Mouse (Mus musculus): Measurements from ENCODE around the gene Ppdpf. TPM values are rescaled to one million over a fixed set of nuclear protein-coding genes. Genes with fewer than 3 reads are reported as not detected.

The Ppdpf gene
- polyA plus RNA-seq, 1 experiment from 2014 or later: 607 TPM

DNA sequence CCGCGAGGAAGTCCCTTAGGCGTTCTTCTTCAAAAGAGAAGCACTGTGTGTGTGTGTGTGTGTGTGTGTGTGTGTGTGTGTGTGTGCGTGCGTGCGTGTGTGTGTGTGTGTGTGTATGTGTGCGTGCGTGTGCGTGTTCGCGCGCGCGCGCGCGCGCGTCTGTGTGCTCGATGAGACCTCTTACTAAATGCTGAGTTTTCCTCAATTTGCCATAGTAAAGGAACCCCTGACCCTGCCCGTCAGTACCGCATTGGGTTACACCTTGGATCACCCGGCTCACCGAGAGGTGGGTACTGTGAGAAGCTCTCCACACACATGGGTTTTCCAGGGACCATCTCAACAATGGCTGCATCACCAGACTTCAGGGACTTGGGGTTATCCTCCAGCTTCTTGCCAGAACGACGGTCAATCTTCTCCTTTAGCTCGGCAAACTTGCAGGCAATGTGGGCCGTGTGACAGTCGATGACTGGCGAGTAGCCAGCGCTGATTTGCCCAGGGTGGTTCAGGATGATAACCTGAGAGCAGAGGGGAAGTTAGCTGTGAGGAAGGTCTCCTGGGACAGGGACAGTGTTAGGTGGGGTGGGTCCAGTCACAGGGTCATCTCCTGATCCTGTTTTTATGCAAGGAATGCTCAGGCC, 38.6 kb upstream of the Ppdpf start:
- 12% methylated on average over 31 of the region's 31 CpGs for whole genome bisulfite sequencing
- Histone ChIP-seq H3K4me2 (ENCODE audit: low read length) (peak overlapping the region; percentile 81), H3K27me3 (replicated peaks; ENCODE audit: control insufficient read depth, insufficient read depth, low read length) (peaks cover 7% of the 10 kb centered on the region; the same call in 1 of the 2 replicates), H3K9ac (ENCODE audit: low read length) (peak overlapping the region; percentile 58), H3K4me1 (ENCODE audit: control insufficient read depth, insufficient read depth, low read length) (no peaks in the 10 kb centered on the region), H3K27ac (ENCODE audit: low read depth, low read length) (no peak overlapping the region), H3K9me3 (replicated peaks; ENCODE audit: control insufficient read depth, low read length) (no peaks in the 10 kb centered on the region), H3K4me3 (ENCODE audit: low read depth, low read length) (peak overlapping the region; percentile 44), H3K36me3 (ENCODE audit: control insufficient read depth, insufficient read depth, low read length) (no peaks in the 10 kb centered on the region)
- ATAC-seq (no peak), DNase-seq (ENCODE audit: low spot score) (peak; percentile 39)

GRCm38 (mm10) chr2:181150281-181150680, 36.8 kb upstream of the Ppdpf start:
- H3K36me3 ChIP-seq (ENCODE audit: control insufficient read depth, insufficient read depth, low read length): no peaks in the 10 kb centered on the region
- 77% methylated on average over 6 of the region's 6 CpGs for WGBS
- no peak overlapping the region for H3K9ac ChIP-seq (ENCODE audit: low read length)
- no peak overlapping the region for H3K4me2 ChIP-seq (ENCODE audit: low read length)
- H3K27ac ChIP-seq (ENCODE audit: low read depth, low read length): no peak overlapping the region
- peaks cover 4% of the 10 kb centered on the region; the same call in 1 of the 2 replicates for H3K27me3 ChIP-seq (replicated peaks; ENCODE audit: control insufficient read depth, insufficient read depth, low read length)
- DNase-seq (ENCODE audit: low spot score) (no peak), ATAC-seq (no peak)
- H3K4me1 ChIP-seq (ENCODE audit: control insufficient read depth, insufficient read depth, low read length): no peaks in the 10 kb centered on the region
- no peaks in the 10 kb centered on the region for H3K9me3 ChIP-seq (replicated peaks; ENCODE audit: control insufficient read depth, low read length)
- no peak overlapping the region for H3K4me3 ChIP-seq (ENCODE audit: low read depth, low read length)

DNA sequence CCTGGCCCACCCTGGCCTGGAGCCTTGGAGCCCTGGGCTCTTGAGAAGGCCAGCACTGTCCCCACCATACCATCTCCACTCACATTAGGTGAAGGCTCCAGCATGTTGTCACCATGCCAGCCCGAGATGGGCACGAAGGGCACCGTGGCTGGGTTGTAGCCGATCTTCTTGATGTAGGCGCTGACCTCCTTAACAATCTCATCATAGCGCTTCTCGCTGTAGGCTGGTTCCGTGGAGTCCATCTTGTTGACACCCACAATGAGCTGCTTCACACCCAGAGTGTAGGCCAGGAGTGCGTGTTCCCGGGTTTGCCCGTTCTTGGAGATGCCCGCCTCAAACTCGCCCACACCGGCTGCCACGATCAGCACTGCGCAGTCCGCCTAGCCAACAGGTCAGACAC, 34.3 kb upstream of the Ppdpf start:
- Histone ChIP-seq H3K27me3 (replicated peaks; ENCODE audit: control insufficient read depth, insufficient read depth, low read length) (0 out of 2 replicates have a peak, but pooled peaks cover 3% of the 10 kb centered on the region), H3K4me1 (ENCODE audit: control insufficient read depth, insufficient read depth, low read length) (peaks cover 3% of the 10 kb centered on the region; the same call in 1 of the 2 replicates), H3K4me2 (ENCODE audit: low read length) (no peak overlapping the region), H3K4me3 (ENCODE audit: low read depth, low read length) (no peak overlapping the region), H3K9ac (ENCODE audit: low read length) (no peak overlapping the region), H3K9me3 (replicated peaks; ENCODE audit: control insufficient read depth, low read length) (no peaks in the 10 kb centered on the region), H3K27ac (ENCODE audit: low read depth, low read length) (no peak overlapping the region), H3K36me3 (ENCODE audit: control insufficient read depth, insufficient read depth, low read length) (no peaks in the 10 kb centered on the region)
- ATAC-seq: no peak
- DNase-seq (ENCODE audit: low spot score): no peak
- 93% methylated on average over 17 of the region's 17 CpGs for WGBS

GRCm38 (mm10) chr2:181153131-181153530, 33.9 kb upstream of the Ppdpf start:
- whole genome bisulfite sequencing: 100% methylated on average over 1 of the region's 1 CpGs
- Histone ChIP-seq H3K9me3 (replicated peaks; ENCODE audit: control insufficient read depth, low read length) (no peaks in the 10 kb centered on the region), H3K27ac (ENCODE audit: low read depth, low read length) (no peak overlapping the region)

GRCm38 (mm10) chr2:181153837-181154236, 33.2 kb upstream of the Ppdpf start:
- no peak for ATAC-seq
- peaks cover 3% of the 10 kb centered on the region; the same call in 1 of the 2 replicates for H3K4me1 ChIP-seq (ENCODE audit: control insufficient read depth, insufficient read depth, low read length)
- H3K27me3 ChIP-seq (replicated peaks; ENCODE audit: control insufficient read depth, insufficient read depth, low read length): 0 out of 2 replicates have a peak, but pooled peaks cover 3% of the 10 kb centered on the region
- H3K27ac ChIP-seq (ENCODE audit: low read depth, low read length): no peak overlapping the region
- no peaks in the 10 kb centered on the region for H3K36me3 ChIP-seq (ENCODE audit: control insufficient read depth, insufficient read depth, low read length)
- H3K9me3 ChIP-seq (replicated peaks; ENCODE audit: control insufficient read depth, low read length): no peaks in the 10 kb centered on the region
- 0% methylated on average over 1 of the region's 1 CpGs for WGBS
- DNase-seq (ENCODE audit: low spot score): no peak
- H3K4me3 ChIP-seq (ENCODE audit: low read depth, low read length): no peak overlapping the region
- no peak overlapping the region for H3K9ac ChIP-seq (ENCODE audit: low read length)
- H3K4me2 ChIP-seq (ENCODE audit: low read length): no peak overlapping the region

More at GRCm38 (mm10) chr2:181153131-181153530, 33.9 kb upstream of the Ppdpf start:
- Histone ChIP-seq H3K36me3 (ENCODE audit: control insufficient read depth, insufficient read depth, low read length) (no peaks in the 10 kb centered on the region), H3K9ac (ENCODE audit: low read length) (no peak overlapping the region), H3K27me3 (replicated peaks; ENCODE audit: control insufficient read depth, insufficient read depth, low read length) (0 out of 2 replicates have a peak, but pooled peaks cover 3% of the 10 kb centered on the region), H3K4me1 (ENCODE audit: control insufficient read depth, insufficient read depth, low read length) (peaks cover 3% of the 10 kb centered on the region; the same call in 1 of the 2 replicates), H3K4me2 (ENCODE audit: low read length) (no peak overlapping the region), H3K4me3 (ENCODE audit: low read depth, low read length) (no peak overlapping the region)
- DNase-seq (ENCODE audit: low spot score) (no peak), ATAC-seq (no peak)

DNA sequence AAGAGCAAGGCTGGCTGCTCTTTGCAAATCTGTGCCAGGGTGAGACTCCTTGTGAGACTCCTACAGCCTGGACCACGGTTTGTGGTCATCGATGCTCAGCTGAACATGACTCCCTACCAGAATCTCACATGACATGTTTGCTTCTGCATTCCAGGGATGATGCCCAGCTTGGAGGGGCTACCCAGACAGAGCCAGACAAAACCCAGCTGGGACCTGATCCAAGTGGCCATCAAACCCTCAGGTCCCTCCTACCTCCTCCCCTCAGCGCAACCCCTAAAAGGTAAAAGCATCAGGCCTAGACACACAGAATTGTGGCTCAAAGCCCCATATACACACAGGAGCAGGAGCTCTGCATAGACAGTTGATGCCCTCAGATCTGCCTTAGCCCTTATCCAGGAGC, 32.7 kb upstream of the Ppdpf start:
- Histone ChIP-seq H3K36me3 (ENCODE audit: control insufficient read depth, insufficient read depth, low read length) (no peaks in the 10 kb centered on the region), H3K4me2 (ENCODE audit: low read length) (no peak overlapping the region), H3K27me3 (replicated peaks; ENCODE audit: control insufficient read depth, insufficient read depth, low read length) (0 out of 2 replicates have a peak, but pooled peaks cover 3% of the 10 kb centered on the region), H3K27ac (ENCODE audit: low read depth, low read length) (no peak overlapping the region), H3K9ac (ENCODE audit: low read length) (no peak overlapping the region), H3K9me3 (replicated peaks; ENCODE audit: control insufficient read depth, low read length) (no peaks in the 10 kb centered on the region), H3K4me1 (ENCODE audit: control insufficient read depth, insufficient read depth, low read length) (peaks cover 6% of the 10 kb centered on the region), H3K4me3 (ENCODE audit: low read depth, low read length) (no peak overlapping the region)
- 92% methylated on average over 3 of the region's 3 CpGs for WGBS
- no peak for DNase-seq (ENCODE audit: low spot score)
- ATAC-seq: no peak

GRCm38 (mm10) chr2:181154831-181155415, 32.1 kb upstream of the Ppdpf start:
- H3K4me3 ChIP-seq (ENCODE audit: low read depth, low read length): no peak overlapping the region
- no peaks in the 10 kb centered on the region for H3K9me3 ChIP-seq (replicated peaks; ENCODE audit: control insufficient read depth, low read length)
- no peak overlapping the region for H3K9ac ChIP-seq (ENCODE audit: low read length)
- 0 out of 2 replicates have a peak, but pooled peaks cover 3% of the 10 kb centered on the region for H3K27me3 ChIP-seq (replicated peaks; ENCODE audit: control insufficient read depth, insufficient read depth, low read length)
- no peak overlapping the region for H3K27ac ChIP-seq (ENCODE audit: low read depth, low read length)
- 85% methylated on average over 8 of the region's 8 CpGs for WGBS
- H3K36me3 ChIP-seq (ENCODE audit: control insufficient read depth, insufficient read depth, low read length): no peaks in the 10 kb centered on the region
- peaks cover 11% of the 10 kb centered on the region for H3K4me1 ChIP-seq (ENCODE audit: control insufficient read depth, insufficient read depth, low read length)
- 0 out of 2 replicates have a peak overlapping the region, but pooled peaks have one; percentile 9 for H3K4me2 ChIP-seq (ENCODE audit: low read length)
- DNase-seq (ENCODE audit: low spot score): no peak
- ATAC-seq: no peak

DNA sequence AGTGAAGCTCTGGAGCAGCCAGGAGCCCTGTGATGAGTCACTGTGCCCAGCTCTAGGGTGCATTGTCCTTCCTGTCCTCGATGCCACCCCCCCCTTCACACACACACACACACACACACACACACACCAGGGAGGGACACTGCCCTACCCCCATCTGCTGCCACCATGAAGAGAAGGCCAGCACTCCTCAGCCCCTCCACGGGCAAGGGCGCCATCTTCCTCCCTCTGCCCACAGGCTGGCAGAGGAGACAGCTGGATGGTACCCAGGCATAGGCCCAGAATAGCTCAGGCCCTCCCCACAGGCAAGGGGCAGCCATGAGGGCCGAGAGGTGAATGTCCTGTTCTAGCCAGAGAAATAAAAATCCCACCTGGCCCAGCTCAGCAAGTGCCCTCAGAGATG, 31.2 kb upstream of the Ppdpf start:
- H3K27ac ChIP-seq (ENCODE audit: low read depth, low read length): no peak overlapping the region
- peak overlapping the region; percentile 68 for H3K4me2 ChIP-seq (ENCODE audit: low read length)
- WGBS: 57% methylated on average over 4 of the region's 4 CpGs

More for the DNA sequence above, 31.2 kb upstream of the Ppdpf start:
- H3K9me3 ChIP-seq (replicated peaks; ENCODE audit: control insufficient read depth, low read length): no peaks in the 10 kb centered on the region
- H3K27me3 ChIP-seq (replicated peaks; ENCODE audit: control insufficient read depth, insufficient read depth, low read length): 0 out of 2 replicates have a peak, but pooled peaks cover 3% of the 10 kb centered on the region
- ATAC-seq (no peak), DNase-seq (ENCODE audit: low spot score) (no peak)
- peak overlapping the region; percentile 72 for H3K9ac ChIP-seq (ENCODE audit: low read length)
- peak overlapping the region; percentile 45 for H3K4me3 ChIP-seq (ENCODE audit: low read depth, low read length)
- H3K4me1 ChIP-seq (ENCODE audit: control insufficient read depth, insufficient read depth, low read length): peaks cover 13% of the 10 kb centered on the region
- no peaks in the 10 kb centered on the region for H3K36me3 ChIP-seq (ENCODE audit: control insufficient read depth, insufficient read depth, low read length)

Data from forebrain, embryonic 14.5 days (tissue).